Mouse (Mus musculus): ENCODE data around the gene Nabp1. TPM values are rescaled to one million over a fixed set of nuclear protein-coding genes. Genes with fewer than 3 reads are reported as not detected.

The Nabp1 gene
- total and polyA plus RNA-seq, 2 experiments from 2014 or later: 3.1 to 4.1 TPM

GRCm38 (mm10) chr1:51476405-51476804 lies 1.8 kb downstream of the Nabp1 start:
- H3K9me3 ChIP-seq (ENCODE audit: low read length): no peaks in the 10 kb centered on the region
- no peak for TF ChIP-seq CTCF (IDR thresholded peaks at IDR 0.05; ENCODE audit: low read depth)
- 80% methylated on average over 1 of the region's 1 CpGs for WGBS
- no peaks in the 10 kb centered on the region for H3K4me1 ChIP-seq (ENCODE audit: insufficient read depth, low read length)
- H3K4me3 ChIP-seq (ENCODE audit: low read length): no peak overlapping the region
- H3K27ac ChIP-seq: no peak overlapping the region
- H3K4me2 ChIP-seq (ENCODE audit: low read depth, low read length): no peak overlapping the region
- no peak overlapping the region for H3K9ac ChIP-seq (replicated peaks; ENCODE audit: low read length)
- H3K27me3 ChIP-seq (ENCODE audit: insufficient read depth, low read length): no peaks in the 10 kb centered on the region
- ATAC-seq (no peak), DNase-seq (ENCODE audit: low spot score) (no peak)
- no peaks in the 10 kb centered on the region for H3K36me3 ChIP-seq (ENCODE audit: insufficient read depth, low read length)

DNA sequence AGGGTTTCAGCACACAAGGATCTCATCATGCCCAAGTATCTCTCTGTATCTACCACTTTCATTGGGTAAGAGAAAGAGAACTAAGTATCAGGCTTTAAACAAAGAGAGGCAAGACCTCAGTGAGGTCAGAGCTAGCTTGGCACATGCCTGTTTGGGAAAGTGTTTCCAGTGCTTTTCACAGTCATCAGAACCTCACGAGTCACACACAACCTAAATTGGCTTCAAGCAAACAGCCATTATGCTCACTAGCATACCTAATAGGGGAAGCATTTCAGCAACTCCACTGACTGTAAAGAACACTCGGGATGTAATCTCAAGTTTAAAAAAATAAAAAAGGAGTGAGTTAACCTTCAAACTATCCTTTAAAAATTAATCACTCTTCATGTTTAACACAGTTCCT lies 10.1 kb downstream of the Nabp1 start:
- no peak for TF ChIP-seq CTCF (IDR thresholded peaks at IDR 0.05; ENCODE audit: low read depth)
- Histone ChIP-seq H3K4me2 (ENCODE audit: low read depth, low read length) (no peak overlapping the region), H3K9ac (replicated peaks; ENCODE audit: low read length) (no peak overlapping the region), H3K9me3 (ENCODE audit: low read length) (no peaks in the 10 kb centered on the region), H3K36me3 (ENCODE audit: insufficient read depth, low read length) (no peaks in the 10 kb centered on the region), H3K27ac (no peak overlapping the region), H3K27me3 (ENCODE audit: insufficient read depth, low read length) (no peaks in the 10 kb centered on the region), H3K4me3 (ENCODE audit: low read length) (no peak overlapping the region), H3K4me1 (ENCODE audit: insufficient read depth, low read length) (no peaks in the 10 kb centered on the region)
- DNase-seq (ENCODE audit: low spot score) (no peak), ATAC-seq (no peak)
- 64% methylated on average over 2 of the region's 2 CpGs for WGBS

GRCm38 (mm10) chr1:51467181-51467580 lies 11.0 kb downstream of the Nabp1 start:
- H3K4me1 ChIP-seq (ENCODE audit: insufficient read depth, low read length): no peaks in the 10 kb centered on the region
- no peaks in the 10 kb centered on the region for H3K27me3 ChIP-seq (ENCODE audit: insufficient read depth, low read length)
- TF ChIP-seq CTCF (IDR thresholded peaks at IDR 0.05; ENCODE audit: low read depth): no peak
- no peak overlapping the region for H3K27ac ChIP-seq
- H3K4me2 ChIP-seq (ENCODE audit: low read depth, low read length): no peak overlapping the region
- DNase-seq (ENCODE audit: low spot score) (no peak), ATAC-seq (no peak)
- H3K4me3 ChIP-seq (ENCODE audit: low read length): no peak overlapping the region
- H3K9me3 ChIP-seq (ENCODE audit: low read length): no peaks in the 10 kb centered on the region
- no peak overlapping the region for H3K9ac ChIP-seq (replicated peaks; ENCODE audit: low read length)
- no peaks in the 10 kb centered on the region for H3K36me3 ChIP-seq (ENCODE audit: insufficient read depth, low read length)
- 92% methylated on average over 5 of the region's 5 CpGs for WGBS

GRCm38 (mm10) chr1:51466385-51466784 lies 11.8 kb downstream of the Nabp1 start:
- no peak overlapping the region for H3K9ac ChIP-seq (replicated peaks; ENCODE audit: low read length)
- no peak overlapping the region for H3K27ac ChIP-seq
- H3K4me3 ChIP-seq (ENCODE audit: low read length): no peak overlapping the region
- 50% methylated on average over 1 of the region's 1 CpGs for WGBS
- TF ChIP-seq CTCF (IDR thresholded peaks at IDR 0.05; ENCODE audit: low read depth): peak; percentile 57
- no peaks in the 10 kb centered on the region for H3K9me3 ChIP-seq (ENCODE audit: low read length)
- no peaks in the 10 kb centered on the region for H3K4me1 ChIP-seq (ENCODE audit: insufficient read depth, low read length)
- no peaks in the 10 kb centered on the region for H3K36me3 ChIP-seq (ENCODE audit: insufficient read depth, low read length)
- H3K4me2 ChIP-seq (ENCODE audit: low read depth, low read length): no peak overlapping the region
- ATAC-seq (no peak), DNase-seq (ENCODE audit: low spot score) (peak; percentile 61)
- no peaks in the 10 kb centered on the region for H3K27me3 ChIP-seq (ENCODE audit: insufficient read depth, low read length)

DNA sequence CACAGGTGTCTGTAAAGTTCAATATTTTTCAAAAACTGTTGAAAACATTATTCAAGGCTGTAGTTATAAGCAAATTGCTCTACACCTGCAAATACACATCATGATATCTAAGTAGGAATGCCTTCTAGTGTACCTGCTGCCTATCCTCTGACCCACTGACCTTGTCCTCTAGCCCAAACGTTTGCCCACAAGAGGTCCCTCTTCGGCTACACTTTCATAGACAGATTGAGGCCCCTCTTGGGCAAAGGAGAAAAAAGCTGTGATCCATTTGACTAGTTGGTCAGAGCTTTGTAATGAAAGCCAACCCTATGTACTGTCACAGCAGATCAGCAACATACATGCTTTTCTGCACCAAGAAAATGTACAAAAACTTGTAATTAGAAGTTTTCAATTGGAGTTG lies 12.9 kb downstream of the Nabp1 start:
- Histone ChIP-seq H3K4me1 (ENCODE audit: insufficient read depth, low read length) (no peaks in the 10 kb centered on the region), H3K4me2 (ENCODE audit: low read depth, low read length) (no peak overlapping the region), H3K27ac (no peak overlapping the region), H3K36me3 (ENCODE audit: insufficient read depth, low read length) (no peaks in the 10 kb centered on the region), H3K9me3 (ENCODE audit: low read length) (no peaks in the 10 kb centered on the region), H3K4me3 (ENCODE audit: low read length) (no peak overlapping the region), H3K27me3 (ENCODE audit: insufficient read depth, low read length) (no peaks in the 10 kb centered on the region), H3K9ac (replicated peaks; ENCODE audit: low read length) (no peak overlapping the region)
- no peak; the same call in 1 of the 2 replicates for TF ChIP-seq CTCF (IDR thresholded peaks at IDR 0.05; ENCODE audit: low read depth)
- ATAC-seq: no peak
- 41% methylated on average over 2 of the region's 2 CpGs for WGBS
- DNase-seq (ENCODE audit: low spot score): no peak

DNA sequence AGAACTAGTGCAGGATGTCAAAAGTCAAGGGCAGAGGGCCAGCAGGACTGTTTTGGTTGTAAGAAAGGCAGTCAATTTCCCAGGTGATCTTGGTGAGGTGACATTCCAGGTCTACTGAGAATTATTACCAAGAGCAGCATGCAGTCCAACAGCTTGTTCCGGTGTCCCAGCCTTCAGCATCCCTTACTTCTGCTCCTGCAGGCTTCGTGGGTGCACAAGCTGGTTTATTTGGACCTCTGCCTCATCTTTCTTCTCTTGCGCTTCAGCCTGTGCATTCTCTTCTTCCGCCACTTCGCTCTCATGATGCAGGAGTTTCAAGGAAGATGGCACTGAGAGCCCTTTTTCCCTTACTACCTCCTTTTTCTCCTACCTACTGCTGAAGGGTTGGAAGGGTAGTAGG lies 15.2 kb downstream of the Nabp1 start:
- no peak overlapping the region for H3K4me2 ChIP-seq (ENCODE audit: low read depth, low read length)
- no peaks in the 10 kb centered on the region for H3K27me3 ChIP-seq (ENCODE audit: insufficient read depth, low read length)
- 90% methylated on average over 5 of the region's 5 CpGs for WGBS
- no peak for TF ChIP-seq CTCF (IDR thresholded peaks at IDR 0.05; ENCODE audit: low read depth)
- no peaks in the 10 kb centered on the region for H3K9me3 ChIP-seq (ENCODE audit: low read length)
- no peaks in the 10 kb centered on the region for H3K4me1 ChIP-seq (ENCODE audit: insufficient read depth, low read length)
- H3K9ac ChIP-seq (replicated peaks; ENCODE audit: low read length): no peak overlapping the region
- no peak for DNase-seq (ENCODE audit: low spot score)
- no peak for ATAC-seq
- H3K27ac ChIP-seq: no peak overlapping the region
- H3K4me3 ChIP-seq (ENCODE audit: low read length): no peak overlapping the region
- H3K36me3 ChIP-seq (ENCODE audit: insufficient read depth, low read length): no peaks in the 10 kb centered on the region

- ATAC-seq (no peak), DNase-seq (ENCODE audit: low spot score) (peak; percentile 55)
- no peak overlapping the region for H3K27ac ChIP-seq
- 72% methylated on average over 10 of the region's 10 CpGs for WGBS
- no peak overlapping the region for H3K4me3 ChIP-seq (ENCODE audit: low read length)
- H3K9me3 ChIP-seq (ENCODE audit: low read length): no peaks in the 10 kb centered on the region
- no peak overlapping the region for H3K9ac ChIP-seq (replicated peaks; ENCODE audit: low read length)
- H3K4me1 ChIP-seq (ENCODE audit: insufficient read depth, low read length): no peaks in the 10 kb centered on the region
- TF ChIP-seq CTCF (IDR thresholded peaks at IDR 0.05; ENCODE audit: low read depth): peak; percentile 72
- no peaks in the 10 kb centered on the region for H3K27me3 ChIP-seq (ENCODE audit: insufficient read depth, low read length)
- H3K36me3 ChIP-seq (ENCODE audit: insufficient read depth, low read length): no peaks in the 10 kb centered on the region
- H3K4me2 ChIP-seq (ENCODE audit: low read depth, low read length): no peak overlapping the region
These were observed 19.3 kb downstream of the Nabp1 start for GRCm38 (mm10) chr1:51458731-51459450.

Data from hindbrain, postnatal 0 days (tissue).